Mouse (Mus musculus) gastrocnemius, postnatal 14 days (tissue): ENCODE data around the gene Cd2bp2. TPM values are rescaled to one million over a fixed set of nuclear protein-coding genes. Genes with fewer than 3 reads are reported as not detected.

Experiments used
- DNase-seq: peaks from one replicate; pipeline ENCODE4 v3.0.0; 2021; ENCODE audit warnings: mixed read lengths
- intact Hi-C: fragments of 180-260 bp; cut with DNase I; formaldehyde crosslinking; loops from one replicate; pipeline ENCODE4 v1.15.1; 2025; ENCODE audit warnings: low total_unique reads
- total RNA-seq, 2 experiments: library from RNA; stranded (reverse); gene quantifications; 2 replicates each; pipeline ENCODE4 v1.2.3; 2021

Cd2bp2 gene
- total RNA-seq, 2 experiments from 2014 or later, result 30.0 to 32.0 TPM

- DNase-seq, result no peak
- intact Hi-C loops, result no loop called here
Observed at GRCm38 (mm10) chr7:127152464-127152863, 43.4 kb downstream of the Cd2bp2 start.

GRCm38 (mm10) chr7:127147901-127148300 is 47.9 kb downstream of the Cd2bp2 start:
- DNase-seq, result no peak
- intact Hi-C loops, result no loop called here

GRCm38 (mm10) chr7:127146267-127146603 is 49.6 kb downstream of the Cd2bp2 start:
- no peak for DNase-seq
- intact Hi-C loops, result no loop called here

GRCm38 (mm10) chr7:127145387-127146266 is 50.2 kb downstream of the Cd2bp2 start:
- intact Hi-C loops, result no loop called here
- no peak for DNase-seq

GRCm38 (mm10) chr7:127144412-127144811 is 51.4 kb downstream of the Cd2bp2 start:
- intact Hi-C loops, result no loop called here
- DNase-seq, result no peak

GRCm38 (mm10) chr7:127142666-127143065 is 53.2 kb downstream of the Cd2bp2 start:
- intact Hi-C loops, result no loop called here
- no peak for DNase-seq

GRCm38 (mm10) chr7:127142214-127142613 is 53.6 kb downstream of the Cd2bp2 start:
- DNase-seq, result no peak
- intact Hi-C loops, result no loop called here

Other genes starting within 250 kb of the Cd2bp2 start
- not detected for gene Asphd1, start 246.5 kb downstream of the Cd2bp2 start, total RNA-seq
- gene Sez6l2, start 245.5 kb downstream of the Cd2bp2 start, total RNA-seq, result 1 to 10 TPM; 7.3 to 7.5 TPM
- gene Cdipt, start 220.1 kb downstream of the Cd2bp2 start, total RNA-seq, result 10 to 100 TPM; 34.9 to 38.5 TPM
- gene Cdiptos, start 220.0 kb downstream of the Cd2bp2 start, total RNA-seq, result under 1 TPM; 0.59 to 0.78 TPM
- 10 to 100 TPM; 19.5 to 27.1 TPM for gene Mvp, start 181.4 kb downstream of the Cd2bp2 start, total RNA-seq
- under 1 TPM in 1 of 2 experiments, not detected in 1; 0.97 TPM for gene Pagr1b, start 179.6 kb downstream of the Cd2bp2 start, total RNA-seq
- 10 to 100 TPM in 1 of 2 experiments, 1 to 10 TPM in 1; 8.6 to 15.3 TPM for gene Pagr1a, start 178.7 kb downstream of the Cd2bp2 start, total RNA-seq
- 10 to 100 TPM; 11.1 to 11.6 TPM for gene Gm42742, start 175.0 kb downstream of the Cd2bp2 start, total RNA-seq
- 1 to 10 TPM; 1.6 TPM for gene Prrt2, start 174.8 kb downstream of the Cd2bp2 start, total RNA-seq
- 10 to 100 TPM; 53.6 to 58.2 TPM for gene Maz, start 169.0 kb downstream of the Cd2bp2 start, total RNA-seq
- 1 to 10 TPM; 5.1 to 6.0 TPM for gene Kif22, start 153.6 kb downstream of the Cd2bp2 start, total RNA-seq
- gene Zg16, start 108.7 kb downstream of the Cd2bp2 start, total RNA-seq, result not detected
- under 1 TPM; 0.95 to 0.96 TPM for gene AI467606, start 104.7 kb downstream of the Cd2bp2 start, total RNA-seq
- gene Qprt, start 73.8 kb downstream of the Cd2bp2 start, total RNA-seq, result 1 to 10 TPM in 1 of 2 experiments, under 1 TPM in 1; 0.97 to 1.4 TPM
- gene Spn, start 58.2 kb downstream of the Cd2bp2 start, total RNA-seq, result under 1 TPM; 0.24 to 0.27 TPM
- 10 to 100 TPM; 32.1 to 32.9 TPM for gene Tbc1d10b, start 12.4 kb upstream of the Cd2bp2 start, total RNA-seq
- over 10,000 TPM; 57,620 to 58,231 TPM for gene Mylpf, start 12.8 kb upstream of the Cd2bp2 start, total RNA-seq
- 1 to 10 TPM; 4.2 to 5.4 TPM for gene Zfp553, start 37.0 kb upstream of the Cd2bp2 start, total RNA-seq
- gene Sept1, start 37.1 kb upstream of the Cd2bp2 start, total RNA-seq, result 1 to 10 TPM; 4.2 to 5.0 TPM
- gene Zfp771, start 48.2 kb upstream of the Cd2bp2 start, total RNA-seq, result 10 to 100 TPM; 18.0 to 21.6 TPM
- 10 to 100 TPM; 24.7 to 27.0 TPM for gene Dctpp1, start 64.7 kb upstream of the Cd2bp2 start, total RNA-seq
- 10 to 100 TPM; 19.3 to 23.1 TPM for gene Sephs2, start 78.0 kb upstream of the Cd2bp2 start, total RNA-seq
- under 1 TPM; 0.42 to 0.62 TPM for gene Itgal, start 100.2 kb upstream of the Cd2bp2 start, total RNA-seq
- 10 to 100 TPM; 21.4 to 25.7 TPM for gene Zfp768, start 149.5 kb upstream of the Cd2bp2 start, total RNA-seq
- gene Zfp747, start 180.0 kb upstream of the Cd2bp2 start, total RNA-seq, result 1 to 10 TPM; 2.9 to 3.2 TPM
- 1 to 10 TPM; 1.7 TPM for gene 9130019O22Rik, start 191.1 kb upstream of the Cd2bp2 start, total RNA-seq
- 1 to 10 TPM; 2.0 to 2.4 TPM for gene E430018J23Rik, start 197.6 kb upstream of the Cd2bp2 start, total RNA-seq
- 1 to 10 TPM; 2.1 to 3.1 TPM for gene Zfp764, start 210.8 kb upstream of the Cd2bp2 start, total RNA-seq
- gene Zfp688, start 226.0 kb upstream of the Cd2bp2 start, total RNA-seq, result 1 to 10 TPM; 2.2 to 2.6 TPM